Mouse (Mus musculus): Measurements from ENCODE around the gene Asb17. TPM values are rescaled to one million over a fixed set of nuclear protein-coding genes. Genes with fewer than 3 reads are reported as not detected.

Gene Asb17
- polyA plus RNA-seq, 1 experiment from 2014 or later, result 0.12 TPM

DNA sequence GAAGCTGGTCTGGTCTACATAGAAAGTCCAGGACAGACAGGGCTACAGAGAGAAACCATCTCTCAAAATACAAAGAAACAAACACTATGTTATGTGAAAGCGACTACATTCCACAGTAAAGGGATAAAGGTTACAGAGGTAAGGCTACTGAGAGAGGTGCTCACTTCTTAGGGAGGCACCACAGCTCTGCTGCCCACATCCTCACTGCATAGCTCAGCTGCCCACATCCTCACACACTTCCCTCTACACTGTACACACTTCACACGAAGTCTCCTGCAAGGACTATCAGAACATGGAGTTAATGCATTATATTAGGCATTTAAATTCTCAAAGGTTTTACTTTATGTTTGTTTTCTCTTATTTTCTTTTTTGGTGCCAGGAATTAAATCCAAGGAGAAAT lies 19.8 kb downstream of the Asb17 start:
- Histone ChIP-seq H3K4me3 (replicated peaks) (no peak overlapping the region), H3K9ac (no peak overlapping the region), H3K27ac (no peak overlapping the region), H3K36me3 (no peaks in the 10 kb centered on the region), H3K4me1 (no peaks in the 10 kb centered on the region), H3K9me3 (replicated peaks) (no peaks in the 10 kb centered on the region), H3K27me3 (no peaks in the 10 kb centered on the region), H3K4me2 (no peak overlapping the region)
- WGBS, result 84% methylated on average over 2 of the region's 2 CpGs
- ATAC-seq (replicated peaks; ENCODE audit: low FRiP score), result no peak

DNA sequence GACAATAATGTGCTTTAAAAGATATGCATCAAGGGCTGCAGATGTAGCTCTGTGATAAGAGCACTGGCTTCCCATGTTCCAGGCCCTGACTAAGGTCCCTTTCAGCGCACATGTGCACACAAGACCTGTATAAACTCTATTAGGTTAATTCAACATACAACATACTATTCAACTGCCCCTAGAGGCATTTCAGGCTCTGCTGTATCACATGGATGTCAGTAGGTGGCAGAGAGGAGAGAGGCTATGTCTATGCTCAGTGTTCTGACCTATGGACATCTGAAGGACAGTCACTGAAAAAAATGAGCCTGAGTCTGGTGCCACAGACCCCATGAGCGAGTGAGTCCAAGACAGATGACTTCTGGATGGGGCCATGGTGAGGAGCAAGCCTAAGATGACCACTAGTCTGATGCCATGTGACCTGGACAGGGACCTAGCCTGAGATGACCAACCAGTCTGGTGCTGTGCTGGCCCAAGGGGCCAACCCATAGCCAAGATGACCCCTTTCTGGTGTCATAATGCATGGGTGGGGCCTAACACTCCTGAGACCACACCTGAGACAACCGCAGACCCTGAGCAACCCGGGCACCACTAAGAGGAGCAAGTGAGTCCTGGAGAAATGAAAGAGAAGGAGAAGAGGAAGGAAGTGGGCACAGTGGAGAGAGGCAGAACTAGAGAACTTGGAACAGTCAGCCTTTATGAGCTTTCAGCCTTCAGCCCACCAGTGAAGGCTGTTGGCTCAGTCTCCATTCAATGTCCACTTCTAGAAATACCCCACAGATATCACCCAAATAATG lies 20.8 kb downstream of the Asb17 start:
- Histone ChIP-seq H3K27ac (no peak overlapping the region), H3K4me3 (replicated peaks) (no peak overlapping the region), H3K36me3 (no peaks in the 10 kb centered on the region), H3K27me3 (no peaks in the 10 kb centered on the region), H3K4me1 (no peaks in the 10 kb centered on the region), H3K9ac (no peak overlapping the region), H3K4me2 (no peak overlapping the region), H3K9me3 (replicated peaks) (no peaks in the 10 kb centered on the region)
- 87% methylated on average over 4 of the region's 4 CpGs for WGBS
- no peak for ATAC-seq (replicated peaks; ENCODE audit: low FRiP score)

DNA sequence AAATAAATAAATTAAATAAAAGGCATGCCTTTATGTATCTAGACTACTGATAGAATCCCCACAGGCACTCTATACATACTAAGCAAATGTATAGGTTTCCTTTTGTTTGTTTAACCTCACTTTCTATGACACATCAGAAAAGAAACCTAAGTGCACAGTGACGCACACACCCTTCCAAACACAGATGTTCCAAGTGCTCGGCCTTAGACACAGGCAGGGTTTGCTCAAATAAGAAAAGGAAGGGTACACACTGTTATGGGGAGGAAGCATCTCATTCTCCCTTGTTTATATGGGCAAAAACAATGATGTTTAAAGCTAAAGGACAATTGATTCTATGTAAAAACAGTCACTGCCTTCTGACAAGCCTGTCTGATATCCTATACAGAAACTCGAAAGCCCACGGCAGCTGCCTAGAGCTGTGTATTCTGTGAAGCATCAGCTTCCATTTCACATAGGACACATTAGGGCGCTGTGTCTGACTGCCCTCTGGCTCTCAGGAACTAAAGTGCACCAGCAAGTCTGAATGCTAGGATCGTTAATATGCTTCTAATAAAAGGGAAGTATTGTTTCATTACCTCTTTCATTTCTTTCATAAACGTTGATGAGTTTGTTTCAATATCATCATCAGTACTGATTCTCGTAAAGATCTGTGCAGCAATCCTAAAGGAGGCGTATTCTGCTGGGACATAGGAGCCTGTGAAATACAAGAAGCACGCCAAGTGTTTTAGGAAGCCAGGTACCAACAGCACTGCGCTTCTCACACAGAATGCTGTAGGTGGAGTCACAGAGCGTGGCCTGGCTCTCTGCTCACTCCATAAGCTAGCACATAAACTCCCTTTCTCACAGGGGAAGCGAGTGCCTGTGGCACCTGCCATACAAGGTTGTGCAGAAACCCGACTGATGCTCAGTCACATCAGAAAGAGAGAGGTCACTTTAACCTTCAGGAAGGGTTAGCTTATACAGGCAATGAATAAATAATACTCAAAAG lies 23.4 kb downstream of the Asb17 start:
- WGBS, result 72% methylated on average over 14 of the region's 14 CpGs
- no peak for ATAC-seq (replicated peaks; ENCODE audit: low FRiP score)
- H3K9me3 ChIP-seq (replicated peaks), result no peaks in the 10 kb centered on the region

DNA sequence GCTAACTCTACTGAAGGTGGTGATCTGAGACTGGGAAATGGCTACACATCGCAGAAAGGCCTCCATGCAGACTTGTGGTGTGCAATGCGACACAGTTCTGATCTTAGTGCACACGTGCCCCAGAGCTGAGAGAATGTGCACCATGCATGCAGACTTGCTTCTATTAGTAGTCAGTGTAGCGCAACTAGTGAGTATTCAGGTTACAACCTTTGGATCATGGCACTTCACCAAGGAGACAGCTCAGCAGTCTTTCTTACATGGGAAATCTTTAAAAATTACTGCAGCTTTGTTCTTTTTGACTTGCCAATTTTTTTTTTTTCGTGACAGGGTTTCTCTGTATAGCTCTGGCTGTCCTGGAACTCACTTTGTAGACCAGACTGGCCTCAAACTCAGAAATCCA lies 27.4 kb downstream of the Asb17 start:
- no peaks in the 10 kb centered on the region for H3K27me3 ChIP-seq
- ATAC-seq (replicated peaks; ENCODE audit: low FRiP score), result 0 out of 2 replicates have a peak, but pooled peaks have one; percentile 36
- H3K9me3 ChIP-seq (replicated peaks), result no peaks in the 10 kb centered on the region
- H3K4me3 ChIP-seq (replicated peaks), result no peak overlapping the region
- 80% methylated on average over 5 of the region's 5 CpGs for WGBS
- H3K27ac ChIP-seq, result no peak overlapping the region
- no peaks in the 10 kb centered on the region for H3K36me3 ChIP-seq
- no peak overlapping the region for H3K4me2 ChIP-seq
- H3K9ac ChIP-seq, result no peak overlapping the region
- H3K4me1 ChIP-seq, result no peaks in the 10 kb centered on the region

More for the DNA sequence above, 23.4 kb downstream of the Asb17 start:
- Histone ChIP-seq H3K4me3 (replicated peaks) (no peak overlapping the region), H3K4me2 (no peak overlapping the region), H3K4me1 (no peaks in the 10 kb centered on the region), H3K9ac (no peak overlapping the region), H3K27me3 (no peaks in the 10 kb centered on the region), H3K36me3 (no peaks in the 10 kb centered on the region), H3K27ac (no peak overlapping the region)

DNA sequence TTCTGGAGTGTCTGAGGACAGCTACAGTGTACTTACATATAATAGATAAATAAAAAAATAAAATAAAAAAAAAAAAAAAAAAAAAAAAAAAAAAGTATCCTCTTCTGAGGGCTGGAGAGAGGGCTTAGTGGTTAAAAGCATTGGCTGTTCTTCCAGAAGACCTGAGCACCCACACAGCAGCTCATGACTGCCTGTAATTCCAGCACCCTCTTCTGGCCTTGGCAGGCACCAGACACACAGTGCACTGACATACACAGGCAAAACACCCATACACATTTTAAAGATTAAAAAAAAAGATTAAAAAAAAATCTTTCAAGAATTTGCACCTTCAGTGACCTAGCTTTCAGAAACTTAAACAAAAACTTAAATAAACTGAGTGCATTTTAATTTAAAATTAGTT lies 42.3 kb downstream of the Asb17 start:
- Histone ChIP-seq H3K4me2 (no peak overlapping the region), H3K4me3 (replicated peaks) (no peak overlapping the region), H3K27ac (no peak overlapping the region), H3K27me3 (no peaks in the 10 kb centered on the region), H3K36me3 (no peaks in the 10 kb centered on the region), H3K9ac (no peak overlapping the region), H3K9me3 (replicated peaks) (no peaks in the 10 kb centered on the region), H3K4me1 (0 out of 2 replicates have a peak, but pooled peaks cover 4% of the 10 kb centered on the region)
- no peak for ATAC-seq (replicated peaks; ENCODE audit: low FRiP score)

DNA sequence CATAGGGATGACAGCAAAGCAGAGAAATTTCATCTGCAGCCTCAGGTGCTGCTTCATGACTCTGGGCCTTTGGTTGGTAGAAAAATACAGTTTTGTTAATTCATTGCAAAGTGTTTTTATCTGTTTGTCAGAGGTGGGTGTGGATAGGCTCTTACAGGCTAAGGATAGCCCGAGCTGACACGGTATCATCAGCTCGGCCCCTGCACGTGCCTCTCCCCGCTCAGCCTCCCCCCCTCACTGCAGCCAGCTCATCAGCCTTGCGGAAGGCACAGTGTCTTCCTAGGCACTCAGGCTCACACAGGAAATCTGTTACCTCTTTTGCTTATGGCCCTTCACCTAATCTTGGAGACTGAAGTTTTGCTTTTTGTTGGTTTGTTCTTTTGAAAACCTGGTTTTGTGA lies 44.1 kb downstream of the Asb17 start:
- ATAC-seq (replicated peaks; ENCODE audit: low FRiP score), result no peak
- H3K27ac ChIP-seq, result no peak overlapping the region
- H3K36me3 ChIP-seq, result no peaks in the 10 kb centered on the region
- H3K27me3 ChIP-seq, result no peaks in the 10 kb centered on the region
- H3K9ac ChIP-seq, result no peak overlapping the region
- WGBS, result 72% methylated on average over 6 of the region's 6 CpGs
- H3K4me2 ChIP-seq, result no peak overlapping the region
- no peak overlapping the region for H3K4me3 ChIP-seq (replicated peaks)
- 0 out of 2 replicates have a peak, but pooled peaks cover 4% of the 10 kb centered on the region for H3K4me1 ChIP-seq
- H3K9me3 ChIP-seq (replicated peaks), result no peaks in the 10 kb centered on the region

DNA sequence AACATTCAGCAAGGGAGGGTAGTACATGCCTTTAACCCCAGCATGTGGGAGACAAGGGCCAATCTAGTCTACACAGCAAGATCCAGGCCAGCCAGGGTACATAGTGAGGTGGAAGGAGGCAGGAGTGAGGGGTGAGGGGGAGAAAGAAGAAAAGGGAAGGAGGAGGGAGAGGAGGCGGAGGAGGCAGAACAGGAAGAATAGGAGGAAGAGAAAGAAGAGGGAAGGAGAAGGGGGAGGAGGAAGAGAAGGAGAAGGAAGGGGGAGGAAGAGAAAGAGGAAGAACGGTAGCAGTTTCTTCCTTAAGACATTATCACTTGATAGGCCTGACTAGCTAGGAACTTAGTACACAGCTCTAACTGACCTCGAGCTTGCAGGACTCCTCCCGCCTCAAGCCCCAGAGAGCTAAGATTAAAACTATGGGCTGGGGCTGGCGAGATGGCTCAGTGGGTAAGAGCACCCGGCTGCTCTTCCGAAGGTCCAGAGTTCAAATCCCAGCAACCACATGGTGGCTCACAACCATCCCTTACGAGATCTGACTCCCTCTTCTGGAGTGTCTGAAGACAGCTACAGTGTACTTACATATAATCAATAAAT lies 45.3 kb downstream of the Asb17 start:
- ATAC-seq (replicated peaks; ENCODE audit: low FRiP score), result no peak
- H3K9me3 ChIP-seq (replicated peaks), result no peaks in the 10 kb centered on the region
- no peak overlapping the region for H3K9ac ChIP-seq
- H3K4me1 ChIP-seq, result 0 out of 2 replicates have a peak, but pooled peaks cover 4% of the 10 kb centered on the region
- H3K27me3 ChIP-seq, result no peaks in the 10 kb centered on the region
- H3K4me3 ChIP-seq (replicated peaks), result no peak overlapping the region
- 76% methylated on average over 8 of the region's 8 CpGs for WGBS
- H3K4me2 ChIP-seq, result no peak overlapping the region
- H3K36me3 ChIP-seq, result no peaks in the 10 kb centered on the region
- no peak overlapping the region for H3K27ac ChIP-seq

DNA sequence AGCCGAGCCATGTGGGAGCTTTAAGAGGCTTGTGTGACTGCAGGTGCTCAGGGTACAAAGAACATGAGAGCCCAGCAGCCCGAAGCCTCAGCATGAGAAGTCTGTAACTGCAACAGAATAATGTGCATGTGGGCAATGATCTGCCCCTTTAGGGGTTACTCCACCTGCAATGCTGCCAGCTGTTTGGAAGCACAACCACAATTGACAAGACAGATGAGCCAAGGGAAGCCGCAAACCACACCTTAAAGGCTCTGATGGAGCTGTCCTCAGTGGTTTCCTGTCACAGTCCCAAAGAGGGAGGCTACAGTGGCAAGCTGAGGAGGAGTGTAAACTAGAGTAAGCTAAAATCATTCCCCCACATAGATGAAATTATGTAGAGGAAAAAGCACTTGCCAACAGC lies 51.4 kb downstream of the Asb17 start:
- no peaks in the 10 kb centered on the region for H3K27me3 ChIP-seq
- no peaks in the 10 kb centered on the region for H3K4me1 ChIP-seq
- 80% methylated on average over 3 of the region's 3 CpGs for WGBS
- ATAC-seq (replicated peaks; ENCODE audit: low FRiP score), result no peak
- no peaks in the 10 kb centered on the region for H3K9me3 ChIP-seq (replicated peaks)
- H3K4me3 ChIP-seq (replicated peaks), result no peak overlapping the region
- H3K4me2 ChIP-seq, result no peak overlapping the region
- no peak overlapping the region for H3K27ac ChIP-seq
- H3K36me3 ChIP-seq, result no peaks in the 10 kb centered on the region
- H3K9ac ChIP-seq, result no peak overlapping the region

DNA sequence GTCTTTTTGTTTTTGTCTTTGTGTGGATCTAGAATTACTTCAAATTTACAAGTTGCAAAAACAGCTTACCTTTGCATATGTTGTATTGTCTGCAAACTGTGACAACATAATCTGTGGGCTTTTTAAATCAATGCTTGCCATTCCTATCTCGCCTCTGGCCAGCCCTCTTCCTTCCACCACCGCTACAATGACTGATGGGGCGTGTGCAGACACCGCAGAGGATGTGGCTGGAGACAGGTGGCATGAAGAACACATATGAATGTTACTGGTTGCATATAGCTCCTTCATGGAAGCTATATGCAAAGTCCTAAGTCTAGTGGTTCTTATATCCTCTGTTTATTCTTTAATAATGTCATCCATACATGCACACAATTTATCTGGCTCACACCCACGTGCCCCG lies 53.2 kb downstream of the Asb17 start:
- no peaks in the 10 kb centered on the region for H3K36me3 ChIP-seq
- 60% methylated on average over 6 of the region's 6 CpGs for WGBS
- no peak overlapping the region for H3K9ac ChIP-seq
- H3K9me3 ChIP-seq (replicated peaks), result no peaks in the 10 kb centered on the region
- no peak overlapping the region for H3K4me2 ChIP-seq
- no peak overlapping the region for H3K27ac ChIP-seq
- no peaks in the 10 kb centered on the region for H3K4me1 ChIP-seq
- H3K27me3 ChIP-seq, result no peaks in the 10 kb centered on the region
- H3K4me3 ChIP-seq (replicated peaks), result no peak overlapping the region
- ATAC-seq (replicated peaks; ENCODE audit: low FRiP score), result no peak

DNA sequence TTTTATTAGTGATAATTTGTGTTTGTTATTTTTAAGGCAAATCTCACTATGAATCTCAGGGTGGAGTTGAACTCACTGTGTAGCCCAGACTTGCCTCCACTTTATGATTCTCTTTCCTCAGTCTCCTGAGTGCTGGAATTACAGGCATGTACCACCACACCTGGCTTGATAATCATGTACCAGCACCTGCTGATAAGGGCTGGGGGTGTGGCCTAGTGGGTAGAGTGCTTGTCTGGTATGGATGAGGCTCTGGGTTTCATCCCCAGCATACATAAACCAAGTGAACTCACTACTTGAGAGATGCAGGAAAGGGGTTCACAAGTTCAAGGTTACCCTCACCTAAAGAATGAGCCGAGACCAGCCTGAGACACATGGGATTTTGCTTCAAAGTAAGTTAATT lies 57.9 kb downstream of the Asb17 start:
- no peak for ATAC-seq (replicated peaks; ENCODE audit: low FRiP score)
- H3K4me3 ChIP-seq (replicated peaks), result no peak overlapping the region
- no peak overlapping the region for H3K27ac ChIP-seq
- no peak overlapping the region for H3K9ac ChIP-seq
- no peaks in the 10 kb centered on the region for H3K9me3 ChIP-seq (replicated peaks)
- WGBS, result 71% methylated on average over 1 of the region's 1 CpGs
- H3K36me3 ChIP-seq, result peaks cover 37% of the 10 kb centered on the region
- no peaks in the 10 kb centered on the region for H3K4me1 ChIP-seq
- no peaks in the 10 kb centered on the region for H3K27me3 ChIP-seq
- H3K4me2 ChIP-seq, result no peak overlapping the region

DNA sequence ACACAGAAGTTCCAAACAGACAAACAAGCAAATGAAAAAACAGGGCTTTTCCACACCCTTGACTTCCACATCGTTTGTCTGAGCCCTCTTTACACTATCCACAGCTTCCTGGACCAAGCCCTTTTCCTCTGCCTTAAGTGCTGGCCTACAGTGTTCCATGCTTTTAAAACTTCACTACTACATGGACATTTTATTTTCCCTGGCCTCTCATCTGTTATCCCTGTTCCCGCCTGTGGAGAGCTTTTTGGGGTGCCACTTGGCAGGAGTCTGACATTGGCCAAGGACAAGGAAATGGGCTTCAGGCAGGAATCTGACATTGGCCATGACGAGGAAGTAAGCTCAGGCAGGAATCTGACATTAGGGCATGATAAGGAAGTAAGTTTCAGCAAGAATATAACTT lies 58.6 kb downstream of the Asb17 start:
- H3K9me3 ChIP-seq (replicated peaks), result no peaks in the 10 kb centered on the region
- H3K9ac ChIP-seq, result no peak overlapping the region
- H3K4me3 ChIP-seq (replicated peaks), result no peak overlapping the region
- H3K27me3 ChIP-seq, result no peaks in the 10 kb centered on the region
- ATAC-seq (replicated peaks; ENCODE audit: low FRiP score), result no peak
- 61% methylated on average over 3 of the region's 3 CpGs for WGBS
- H3K36me3 ChIP-seq, result peaks cover 44% of the 10 kb centered on the region
- H3K4me2 ChIP-seq, result no peak overlapping the region
- H3K27ac ChIP-seq, result 0 out of 2 replicates have a peak overlapping the region, but pooled peaks have one; percentile 22
- no peaks in the 10 kb centered on the region for H3K4me1 ChIP-seq

DNA sequence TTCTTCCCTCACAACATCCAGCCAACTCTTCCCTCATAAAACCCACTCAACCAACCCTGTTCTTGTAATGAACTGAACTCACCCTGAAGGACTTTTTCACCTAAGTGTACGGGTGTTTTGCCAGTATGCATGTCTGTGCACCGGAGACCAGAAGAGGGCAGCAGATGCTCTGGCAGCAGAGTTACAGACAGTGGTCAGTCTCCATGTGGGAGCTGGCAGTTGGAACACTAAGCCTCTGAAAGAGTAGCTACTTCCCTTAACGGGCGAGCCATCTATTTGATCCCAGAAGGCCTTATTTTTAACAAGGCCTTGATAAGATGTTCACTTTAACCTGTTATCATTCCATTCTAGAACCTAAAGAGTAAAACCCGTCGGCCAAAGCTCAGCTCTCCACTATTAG lies 60.6 kb downstream of the Asb17 start:
- H3K27ac ChIP-seq, result no peak overlapping the region
- H3K4me1 ChIP-seq, result peaks cover 16% of the 10 kb centered on the region
- H3K4me3 ChIP-seq (replicated peaks), result no peak overlapping the region
- H3K9ac ChIP-seq, result no peak overlapping the region
- no peak overlapping the region for H3K4me2 ChIP-seq
- H3K27me3 ChIP-seq, result no peaks in the 10 kb centered on the region
- H3K36me3 ChIP-seq, result peaks cover 64% of the 10 kb centered on the region
- ATAC-seq (replicated peaks; ENCODE audit: low FRiP score), result peak; percentile 66; the same call in 1 of the 2 replicates
- H3K9me3 ChIP-seq (replicated peaks), result no peaks in the 10 kb centered on the region
- WGBS, result 64% methylated on average over 6 of the region's 6 CpGs
